ENCODE assay signal across 26 mouse cellular contexts in genomic region chr12:52368034-52368433, GRCm38 (mm10).
DNase-seq lines count a peak whose midpoint lies in the region; ATAC-seq and TF ChIP-seq lines count a peak whose summit lies in the region.
"Had no signal": no experiment of that assay in that cellular context is flagged by ENCODE, and none has a peak within 500 bp of the region (broad histone marks: within the 10 kb centered on the region; RNA-seq: fewer than 3 reads in every experiment).

No protein-coding gene starts in this region.

- no peak for ATAC-seq in embryonic facial prominence, embryonic 14.5 days (ENCODE audit: low read depth)
- 0 out of 2 replicates have a peak, but pooled peaks have one; percentile 61 for ATAC-seq in hindbrain, embryonic 12.5 days (ENCODE audit: low FRiP score)
- peak; percentile 13; the same call in 1 of the 2 replicates for ATAC-seq in intestine, postnatal 0 days
- ATAC-seq in activated CD4-positive, CD25-positive, alpha-beta regulatory T cell, adult 4 months: no peak
- ATAC-seq: CD4-positive, CD25-positive, alpha-beta regulatory T cell, adult 4 months; forebrain, embryonic 16.5 days; midbrain, embryonic 15.5 days; Patski had no signal

- H3K9me3 ChIP-seq in embryonic facial prominence, embryonic 14.5 days (ENCODE audit: control insufficient read depth, low read length): no peaks in the 10 kb centered on the region
- H3K9me3 ChIP-seq in embryonic facial prominence, embryonic 10.5 days: no peaks in the 10 kb centered on the region
- no peaks in the 10 kb centered on the region; the same call in 1 of the 2 replicates for H3K9me3 ChIP-seq in hindbrain, embryonic 12.5 days (replicated peaks)
- no peaks in the 10 kb centered on the region for H3K9me3 ChIP-seq in intestine, postnatal 0 days (ENCODE audit: control insufficient read depth)
- H3K9me3 ChIP-seq: heart, embryonic 13.5 days; limb, embryonic 15.5 days; midbrain, embryonic 15.5 days had no signal

- peak; percentile 36 for DNase-seq in embryonic facial prominence, embryonic 14.5 days (ENCODE audit: low spot score)
- no peak for DNase-seq in embryonic facial prominence, embryonic 10.5 days (ENCODE audit: low spot score)
- DNase-seq in 3T3-L1 (ENCODE audit: low read depth, low spot score): peak; percentile 34
- no peak for DNase-seq in layer of hippocampus, postnatal 36 days
- no peak for DNase-seq in left cerebral cortex, adult 11 months (ENCODE audit: low spot score)
- DNase-seq: cerebellum, adult 18-20 months; cerebellum, postnatal 25 days; gastrocnemius, postnatal 10 days; heart, adult 18-20 months; heart, postnatal 14 days; kidney, adult 9 months; kidney, postnatal 14 days; lung, postnatal 4 days; retina, postnatal 1 day; right cerebral cortex, postnatal 25 days had no signal

- H3K36me3 ChIP-seq in embryonic facial prominence, embryonic 14.5 days (ENCODE audit: control insufficient read depth, insufficient read depth, low read length): no peaks in the 10 kb centered on the region
- no peaks in the 10 kb centered on the region for H3K36me3 ChIP-seq in embryonic facial prominence, embryonic 10.5 days (replicated peaks)
- H3K36me3 ChIP-seq in hindbrain, embryonic 12.5 days: no peaks in the 10 kb centered on the region
- H3K36me3 ChIP-seq in intestine, postnatal 0 days (ENCODE audit: control insufficient read depth, insufficient read depth): no peaks in the 10 kb centered on the region
- H3K36me3 ChIP-seq: heart, embryonic 13.5 days; limb, embryonic 15.5 days; midbrain, embryonic 15.5 days had no signal

- no peaks in the 10 kb centered on the region for H3K27me3 ChIP-seq in embryonic facial prominence, embryonic 14.5 days (replicated peaks; ENCODE audit: control insufficient read depth, insufficient read depth, low read length)
- no peaks in the 10 kb centered on the region for H3K27me3 ChIP-seq in embryonic facial prominence, embryonic 10.5 days (replicated peaks; ENCODE audit: low read depth, poor library complexity, severe bottlenecking)
- no peaks in the 10 kb centered on the region for H3K27me3 ChIP-seq in hindbrain, embryonic 12.5 days
- H3K27me3 ChIP-seq in intestine, postnatal 0 days (replicated peaks; ENCODE audit: control insufficient read depth, insufficient read depth, low read length): no peaks in the 10 kb centered on the region
- H3K27me3 ChIP-seq: heart, embryonic 13.5 days; limb, embryonic 15.5 days; midbrain, embryonic 15.5 days; Patski had no signal

- no peak overlapping the region for H3K27ac ChIP-seq in embryonic facial prominence, embryonic 14.5 days (replicated peaks; ENCODE audit: low read depth, low read length)
- no peak overlapping the region for H3K27ac ChIP-seq in embryonic facial prominence, embryonic 10.5 days (replicated peaks)
- peak overlapping the region; percentile 60; the same call in 1 of the 2 replicates for H3K27ac ChIP-seq in hindbrain, embryonic 12.5 days
- H3K27ac ChIP-seq in intestine, postnatal 0 days (ENCODE audit: low read depth, low read length): no peak overlapping the region
- H3K27ac ChIP-seq: heart, embryonic 13.5 days; layer of hippocampus, adult 2 months; limb, embryonic 15.5 days; liver, embryonic 14.5 days; midbrain, embryonic 15.5 days had no signal

- H3K9ac ChIP-seq in embryonic facial prominence, embryonic 14.5 days (ENCODE audit: low read depth, low read length): no peak overlapping the region
- no peak overlapping the region for H3K9ac ChIP-seq in hindbrain, embryonic 12.5 days
- H3K9ac ChIP-seq in intestine, postnatal 0 days (ENCODE audit: low read depth, low read length): no peak overlapping the region
- H3K9ac ChIP-seq: heart, embryonic 13.5 days; limb, embryonic 15.5 days; liver, embryonic 14.5 days; midbrain, embryonic 15.5 days had no signal

- no peak overlapping the region for H3K4me2 ChIP-seq in embryonic facial prominence, embryonic 14.5 days (ENCODE audit: low read depth, low read length)
- H3K4me2 ChIP-seq in hindbrain, embryonic 12.5 days (replicated peaks): no peak overlapping the region
- H3K4me2 ChIP-seq in intestine, postnatal 0 days (replicated peaks; ENCODE audit: low read depth): no peak overlapping the region
- H3K4me2 ChIP-seq: heart, embryonic 13.5 days; limb, embryonic 15.5 days; midbrain, embryonic 15.5 days had no signal

- no peak overlapping the region for H3K4me3 ChIP-seq in embryonic facial prominence, embryonic 14.5 days (ENCODE audit: low read depth, low read length)
- no peak overlapping the region for H3K4me3 ChIP-seq in embryonic facial prominence, embryonic 10.5 days
- H3K4me3 ChIP-seq in hindbrain, embryonic 12.5 days: no peak overlapping the region
- H3K4me3 ChIP-seq in intestine, postnatal 0 days (ENCODE audit: low read depth, low read length): no peak overlapping the region
- H3K4me3 ChIP-seq: heart, embryonic 13.5 days; layer of hippocampus, adult 2 months; limb, embryonic 15.5 days; midbrain, embryonic 15.5 days had no signal

- TF ChIP-seq CTCF in intestine, postnatal 0 days (IDR thresholded peaks at IDR 0.05; ENCODE audit: low read depth): no peak

- 53% methylated on average over 6 of the region's 6 CpGs for WGBS in embryonic facial prominence, embryonic 14.5 days
- WGBS in embryonic facial prominence, embryonic 10.5 days: 74% methylated on average over 6 of the region's 6 CpGs
- WGBS in hindbrain, embryonic 12.5 days: 43% methylated on average over 6 of the region's 6 CpGs
- 31% methylated on average over 6 of the region's 6 CpGs for WGBS in intestine, postnatal 0 days

- peaks cover 8% of the 10 kb centered on the region; the same call in 1 of the 2 replicates for H3K4me1 ChIP-seq in embryonic facial prominence, embryonic 14.5 days (ENCODE audit: control insufficient read depth, insufficient read depth, low read length)
- peaks cover 21% of the 10 kb centered on the region for H3K4me1 ChIP-seq in embryonic facial prominence, embryonic 10.5 days
- H3K4me1 ChIP-seq in hindbrain, embryonic 12.5 days: peaks cover 11% of the 10 kb centered on the region
- H3K4me1 ChIP-seq in intestine, postnatal 0 days (replicated peaks; ENCODE audit: control insufficient read depth, insufficient read depth, low read length): 0 out of 2 replicates have a peak, but pooled peaks cover 3% of the 10 kb centered on the region
- H3K4me1 ChIP-seq: midbrain, embryonic 15.5 days had no signal

Comparison
In these comparisons a context has a peak if more than half of its experiments do, and no peak if none do; other contexts are left out.
1. DNase-seq: peak in embryonic facial prominence, embryonic 14.5 days (single experiment) and 3T3-L1 (single experiment); none in embryonic facial prominence, embryonic 10.5 days (single experiment), layer of hippocampus, postnatal 36 days (0 of 2) and left cerebral cortex, adult 11 months (single experiment).
2. ATAC-seq: peak in hindbrain, embryonic 12.5 days (single experiment) and intestine, postnatal 0 days (single experiment); none in embryonic facial prominence, embryonic 14.5 days (single experiment) and activated CD4-positive, CD25-positive, alpha-beta regulatory T cell, adult 4 months (single experiment).